Mouse (Mus musculus): ENCODE results near the gene Umps. TPM values are rescaled to one million over a fixed set of nuclear protein-coding genes. Genes with fewer than 3 reads are reported as not detected.

The Umps gene
- polyA plus RNA-seq, 1 experiment from 2014 or later = 71.5 TPM

GRCm38 (mm10) chr16:33947664-33948571, 18.9 kb downstream of the Umps start:
- no peak overlapping the region for H3K27ac ChIP-seq (ENCODE audit: low read depth)
- no peak for ATAC-seq (replicated peaks; ENCODE audit: low FRiP score, low TSS enrichment, low read depth)
- WGBS = 77% methylated on average over 17 of the region's 17 CpGs

DNA sequence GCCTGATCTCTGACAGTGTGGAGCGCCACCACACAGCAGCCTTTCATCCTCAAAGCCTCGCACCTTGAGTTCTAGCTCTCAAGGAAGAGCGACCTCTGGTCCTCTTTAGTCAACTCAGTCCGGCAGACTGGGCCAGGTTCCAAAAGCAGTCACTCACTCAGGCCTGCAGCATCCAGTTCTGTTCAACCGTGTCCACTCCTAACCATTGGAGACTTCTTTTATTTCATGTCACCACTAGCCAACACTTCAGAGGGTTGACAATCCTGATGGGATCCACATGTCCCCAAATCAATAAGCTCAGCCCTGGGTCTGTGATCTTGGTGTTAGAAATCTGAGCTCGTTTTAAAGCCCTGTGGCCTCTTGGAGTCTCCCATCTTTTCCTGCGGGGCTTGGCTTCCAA, 20.8 kb downstream of the Umps start:
- ATAC-seq (replicated peaks; ENCODE audit: low FRiP score, low TSS enrichment, low read depth) (no peak), DNase-seq (ENCODE audit: low spot score) (no peak)
- Histone ChIP-seq H3K27ac (ENCODE audit: low read depth) (no peak overlapping the region), H3K4me3 (ENCODE audit: low read depth, low read length) (no peak overlapping the region), H3K36me3 (ENCODE audit: control insufficient read depth, insufficient read depth, low read length) (peaks cover 20% of the 10 kb centered on the region), H3K9me3 (ENCODE audit: control insufficient read depth, low read length) (no peaks in the 10 kb centered on the region), H3K27me3 (replicated peaks; ENCODE audit: control insufficient read depth, insufficient read depth, low read length) (no peaks in the 10 kb centered on the region), H3K9ac (ENCODE audit: low read length) (no peak overlapping the region), H3K4me2 (ENCODE audit: low read length) (no peak overlapping the region), H3K4me1 (replicated peaks; ENCODE audit: control insufficient read depth, insufficient read depth, low read length) (peaks cover 25% of the 10 kb centered on the region)
- WGBS = 79% methylated on average over 7 of the region's 7 CpGs

More at GRCm38 (mm10) chr16:33947664-33948571, 18.9 kb downstream of the Umps start:
- Histone ChIP-seq H3K9me3 (ENCODE audit: control insufficient read depth, low read length) (no peaks in the 10 kb centered on the region), H3K4me2 (ENCODE audit: low read length) (no peak overlapping the region), H3K36me3 (ENCODE audit: control insufficient read depth, insufficient read depth, low read length) (peaks cover 30% of the 10 kb centered on the region), H3K27me3 (replicated peaks; ENCODE audit: control insufficient read depth, insufficient read depth, low read length) (no peaks in the 10 kb centered on the region), H3K4me3 (ENCODE audit: low read depth, low read length) (no peak overlapping the region), H3K9ac (ENCODE audit: low read length) (no peak overlapping the region), H3K4me1 (replicated peaks; ENCODE audit: control insufficient read depth, insufficient read depth, low read length) (peaks cover 7% of the 10 kb centered on the region; the same call in 1 of the 2 replicates)
- no peak for DNase-seq (ENCODE audit: low spot score)

DNA sequence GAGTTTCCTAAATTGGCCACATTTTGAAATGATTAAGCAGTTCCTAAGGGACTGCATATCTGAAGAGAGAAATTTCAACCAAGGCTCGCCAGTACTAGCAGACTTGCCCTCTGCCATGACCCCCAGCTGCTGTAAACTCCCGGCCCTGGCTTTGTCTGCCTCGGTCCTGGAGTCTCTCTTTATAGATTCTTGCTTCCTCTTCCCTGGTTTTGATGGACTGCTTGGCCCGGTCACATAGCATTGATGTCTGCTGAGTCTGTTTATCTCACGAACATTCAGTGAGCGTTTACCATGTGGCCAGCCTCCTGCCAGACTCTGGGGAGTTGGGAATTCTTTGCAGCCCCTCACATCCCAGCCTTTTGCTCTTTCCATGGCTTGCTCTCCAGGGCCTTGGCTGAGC, 22.1 kb downstream of the Umps start:
- no peak for DNase-seq (ENCODE audit: low spot score)
- H3K36me3 ChIP-seq (ENCODE audit: control insufficient read depth, insufficient read depth, low read length) = peaks cover 20% of the 10 kb centered on the region
- H3K9ac ChIP-seq (ENCODE audit: low read length) = no peak overlapping the region
- H3K4me3 ChIP-seq (ENCODE audit: low read depth, low read length) = no peak overlapping the region
- no peak overlapping the region for H3K4me2 ChIP-seq (ENCODE audit: low read length)
- WGBS = 20% methylated on average over 6 of the region's 6 CpGs
- peaks cover 37% of the 10 kb centered on the region for H3K4me1 ChIP-seq (replicated peaks; ENCODE audit: control insufficient read depth, insufficient read depth, low read length)
- no peak overlapping the region for H3K27ac ChIP-seq (ENCODE audit: low read depth)
- H3K9me3 ChIP-seq (ENCODE audit: control insufficient read depth, low read length) = no peaks in the 10 kb centered on the region
- ATAC-seq (replicated peaks; ENCODE audit: low FRiP score, low TSS enrichment, low read depth) = no peak
- no peaks in the 10 kb centered on the region for H3K27me3 ChIP-seq (replicated peaks; ENCODE audit: control insufficient read depth, insufficient read depth, low read length)

DNA sequence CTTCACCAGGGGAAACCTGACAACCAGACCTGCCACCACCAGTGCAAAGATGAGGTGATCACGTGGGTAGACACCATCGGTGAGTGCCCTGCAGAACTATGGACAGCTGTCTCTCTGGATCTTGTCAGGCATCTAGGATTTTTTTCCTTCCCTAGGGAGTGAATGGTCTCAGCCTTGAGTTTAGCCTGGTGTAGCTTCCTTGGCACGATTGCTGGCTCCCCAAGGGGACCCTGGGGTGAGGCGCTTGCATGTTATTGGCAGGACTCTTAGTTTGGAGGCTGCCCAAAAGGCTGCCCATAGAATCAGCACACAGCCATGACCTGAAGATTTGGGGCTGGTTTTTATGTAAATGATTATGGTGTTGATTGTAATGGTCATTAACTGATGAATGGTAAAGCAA, 22.7 kb downstream of the Umps start:
- Histone ChIP-seq H3K36me3 (ENCODE audit: control insufficient read depth, insufficient read depth, low read length) (peaks cover 16% of the 10 kb centered on the region), H3K4me1 (replicated peaks; ENCODE audit: control insufficient read depth, insufficient read depth, low read length) (peaks cover 43% of the 10 kb centered on the region)
- 74% methylated on average over 4 of the region's 4 CpGs for WGBS

GRCm38 (mm10) chr16:33943388-33943787, 23.4 kb downstream of the Umps start:
- Histone ChIP-seq H3K4me1 (replicated peaks; ENCODE audit: control insufficient read depth, insufficient read depth, low read length) (peaks cover 48% of the 10 kb centered on the region), H3K27me3 (replicated peaks; ENCODE audit: control insufficient read depth, insufficient read depth, low read length) (no peaks in the 10 kb centered on the region), H3K4me3 (ENCODE audit: low read depth, low read length) (no peak overlapping the region), H3K4me2 (ENCODE audit: low read length) (no peak overlapping the region), H3K36me3 (ENCODE audit: control insufficient read depth, insufficient read depth, low read length) (peaks cover 8% of the 10 kb centered on the region; the same call in 1 of the 2 replicates), H3K9me3 (ENCODE audit: control insufficient read depth, low read length) (no peaks in the 10 kb centered on the region), H3K27ac (ENCODE audit: low read depth) (no peak overlapping the region), H3K9ac (ENCODE audit: low read length) (no peak overlapping the region)
- DNase-seq (ENCODE audit: low spot score) (no peak), ATAC-seq (replicated peaks; ENCODE audit: low FRiP score, low TSS enrichment, low read depth) (no peak)
- 97% methylated on average over 6 of the region's 6 CpGs for WGBS

More for the DNA sequence above, 22.7 kb downstream of the Umps start:
- Histone ChIP-seq H3K9me3 (ENCODE audit: control insufficient read depth, low read length) (no peaks in the 10 kb centered on the region), H3K27me3 (replicated peaks; ENCODE audit: control insufficient read depth, insufficient read depth, low read length) (no peaks in the 10 kb centered on the region), H3K9ac (ENCODE audit: low read length) (no peak overlapping the region), H3K4me3 (ENCODE audit: low read depth, low read length) (no peak overlapping the region), H3K27ac (ENCODE audit: low read depth) (no peak overlapping the region), H3K4me2 (ENCODE audit: low read length) (no peak overlapping the region)
- DNase-seq (ENCODE audit: low spot score) = no peak
- ATAC-seq (replicated peaks; ENCODE audit: low FRiP score, low TSS enrichment, low read depth) = no peak

DNA sequence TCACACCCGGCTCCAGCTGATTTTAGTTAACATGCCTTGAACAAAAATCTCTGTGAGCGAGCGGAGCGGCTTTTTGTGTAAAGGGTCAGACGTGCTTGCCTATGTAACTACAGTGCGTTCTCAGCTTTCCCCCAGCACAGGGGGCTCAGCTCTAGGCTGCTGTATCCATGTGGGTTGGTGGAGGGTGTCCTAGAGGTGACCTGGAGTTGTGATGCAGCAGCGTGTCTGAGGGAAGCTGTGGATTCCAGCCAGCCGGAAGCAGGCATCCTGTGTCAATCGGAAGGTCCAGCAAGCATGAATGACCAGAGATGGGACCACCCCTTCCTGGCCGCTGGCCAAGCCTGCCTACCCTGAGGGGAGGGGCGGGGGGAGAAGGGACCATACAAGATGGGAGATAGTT, 24.5 kb downstream of the Umps start:
- Histone ChIP-seq H3K4me1 (replicated peaks; ENCODE audit: control insufficient read depth, insufficient read depth, low read length) (peaks cover 48% of the 10 kb centered on the region), H3K9ac (ENCODE audit: low read length) (no peak overlapping the region), H3K36me3 (ENCODE audit: control insufficient read depth, insufficient read depth, low read length) (0 out of 2 replicates have a peak, but pooled peaks cover 2% of the 10 kb centered on the region), H3K9me3 (ENCODE audit: control insufficient read depth, low read length) (no peaks in the 10 kb centered on the region), H3K27me3 (replicated peaks; ENCODE audit: control insufficient read depth, insufficient read depth, low read length) (no peaks in the 10 kb centered on the region), H3K4me2 (ENCODE audit: low read length) (no peak overlapping the region), H3K27ac (ENCODE audit: low read depth) (peak overlapping the region; percentile 20; the same call in 1 of the 2 replicates), H3K4me3 (ENCODE audit: low read depth, low read length) (no peak overlapping the region)
- ATAC-seq (replicated peaks; ENCODE audit: low FRiP score, low TSS enrichment, low read depth) (no peak), DNase-seq (ENCODE audit: low spot score) (no peak)
- 51% methylated on average over 11 of the region's 11 CpGs for WGBS

GRCm38 (mm10) chr16:33941271-33941781, 25.5 kb downstream of the Umps start:
- Histone ChIP-seq H3K4me1 (replicated peaks; ENCODE audit: control insufficient read depth, insufficient read depth, low read length) (peaks cover 48% of the 10 kb centered on the region), H3K36me3 (ENCODE audit: control insufficient read depth, insufficient read depth, low read length) (no peaks in the 10 kb centered on the region), H3K27me3 (replicated peaks; ENCODE audit: control insufficient read depth, insufficient read depth, low read length) (no peaks in the 10 kb centered on the region), H3K9me3 (ENCODE audit: control insufficient read depth, low read length) (no peaks in the 10 kb centered on the region), H3K9ac (ENCODE audit: low read length) (no peak overlapping the region), H3K4me2 (ENCODE audit: low read length) (no peak overlapping the region), H3K27ac (ENCODE audit: low read depth) (peak overlapping the region; percentile 20; the same call in 1 of the 2 replicates), H3K4me3 (ENCODE audit: low read depth, low read length) (no peak overlapping the region)
- 34% methylated on average over 11 of the region's 11 CpGs for WGBS
- DNase-seq (ENCODE audit: low spot score) (peak; percentile 65), ATAC-seq (replicated peaks; ENCODE audit: low FRiP score, low TSS enrichment, low read depth) (0 out of 2 replicates have a peak, but pooled peaks have one; percentile 10)

DNA sequence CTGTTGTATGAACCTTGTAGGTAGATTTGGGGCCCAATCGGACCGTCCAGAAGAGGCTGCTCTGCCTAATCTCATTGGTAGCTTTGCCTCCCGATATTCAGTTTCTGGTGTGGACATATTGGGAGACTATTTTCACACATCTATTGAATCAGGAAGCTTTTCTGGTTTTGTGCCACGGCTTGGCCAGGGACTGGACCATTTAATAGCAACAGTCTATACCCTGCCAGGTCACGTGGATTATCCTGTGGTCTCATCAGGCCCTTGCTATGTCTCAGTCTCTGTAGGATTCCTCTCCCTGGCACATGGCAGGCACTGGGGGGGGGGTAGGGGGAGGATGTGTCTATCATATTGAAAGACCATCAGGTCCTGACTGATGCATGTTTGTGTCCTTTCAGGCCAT, 26.7 kb downstream of the Umps start:
- 75% methylated on average over 5 of the region's 5 CpGs for WGBS
- Histone ChIP-seq H3K36me3 (ENCODE audit: control insufficient read depth, insufficient read depth, low read length) (no peaks in the 10 kb centered on the region), H3K4me3 (ENCODE audit: low read depth, low read length) (no peak overlapping the region), H3K4me2 (ENCODE audit: low read length) (no peak overlapping the region), H3K9me3 (ENCODE audit: control insufficient read depth, low read length) (no peaks in the 10 kb centered on the region), H3K9ac (ENCODE audit: low read length) (no peak overlapping the region), H3K27ac (ENCODE audit: low read depth) (no peak overlapping the region), H3K27me3 (replicated peaks; ENCODE audit: control insufficient read depth, insufficient read depth, low read length) (no peaks in the 10 kb centered on the region), H3K4me1 (replicated peaks; ENCODE audit: control insufficient read depth, insufficient read depth, low read length) (peaks cover 46% of the 10 kb centered on the region)
- no peak for ATAC-seq (replicated peaks; ENCODE audit: low FRiP score, low TSS enrichment, low read depth)
- no peak for DNase-seq (ENCODE audit: low spot score)
